Mouse (Mus musculus): ENCODE results near the gene Tbc1d14.

Gene Tbc1d14

DNA sequence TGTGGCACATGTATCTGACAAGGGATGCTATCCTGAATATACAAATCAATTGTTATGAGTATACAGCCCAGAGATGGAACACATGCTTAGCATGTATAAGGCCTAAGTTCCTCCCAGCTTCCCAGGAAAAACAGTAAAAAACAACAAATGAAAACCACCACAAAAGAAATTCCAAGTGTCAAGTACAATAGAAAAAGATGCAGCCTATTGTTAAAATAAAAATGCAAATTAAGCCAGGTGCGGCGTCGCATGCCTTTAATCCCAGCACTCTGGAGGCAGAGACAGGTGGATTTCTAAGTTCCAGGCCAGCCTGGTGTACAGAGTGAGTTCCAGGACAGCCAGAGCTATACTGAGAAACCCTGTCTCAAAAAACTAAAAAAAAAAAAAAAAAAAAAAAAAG is 36.2 kb downstream of the Tbc1d14 start:
- no peak for DNase-seq (ENCODE audit: inconsistent age in 2 of 2, low spot score in 1 of 2)

DNA sequence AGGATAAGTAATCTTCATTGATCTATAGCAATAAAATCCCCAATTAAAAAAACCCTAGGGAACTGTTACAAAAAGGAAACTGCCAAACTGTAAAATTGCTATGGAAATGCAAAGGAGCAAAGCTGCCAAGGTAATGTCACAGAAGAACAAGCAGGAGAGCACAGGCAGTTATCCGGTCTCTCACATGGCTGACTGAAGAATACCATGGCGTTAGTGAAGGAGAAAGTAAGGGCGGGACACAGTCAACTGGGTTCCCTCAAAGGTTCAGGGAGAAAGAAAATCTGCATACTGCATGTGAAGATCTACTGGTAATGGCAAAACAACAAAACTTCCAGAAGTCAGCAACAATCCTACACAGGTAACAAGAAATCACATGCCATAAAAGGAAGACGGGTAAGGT is 36.8 kb downstream of the Tbc1d14 start:
- no peak for DNase-seq (ENCODE audit: inconsistent age in 2 of 2, low spot score in 1 of 2)

DNA sequence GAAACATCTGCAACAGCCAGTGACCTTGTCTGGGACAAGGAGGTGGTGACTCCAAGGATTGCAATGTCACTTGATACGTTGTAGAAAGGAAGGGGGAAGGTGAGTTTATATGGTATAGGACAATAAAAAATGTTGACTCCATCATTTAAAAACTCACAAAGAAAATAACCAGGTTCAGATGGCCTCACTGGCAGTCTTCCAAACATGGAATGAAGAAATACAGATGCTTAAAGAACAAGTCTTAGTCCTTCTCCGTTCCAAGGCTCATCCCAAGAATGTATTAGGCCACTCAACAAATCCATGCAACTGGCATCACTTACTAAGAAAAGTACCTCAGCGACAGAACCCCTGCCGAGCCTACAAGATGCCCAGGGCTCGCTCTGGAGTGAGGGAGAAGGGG is 38.6 kb downstream of the Tbc1d14 start:
- DNase-seq (ENCODE audit: inconsistent age in 2 of 2, low spot score in 1 of 2): no peak

DNA sequence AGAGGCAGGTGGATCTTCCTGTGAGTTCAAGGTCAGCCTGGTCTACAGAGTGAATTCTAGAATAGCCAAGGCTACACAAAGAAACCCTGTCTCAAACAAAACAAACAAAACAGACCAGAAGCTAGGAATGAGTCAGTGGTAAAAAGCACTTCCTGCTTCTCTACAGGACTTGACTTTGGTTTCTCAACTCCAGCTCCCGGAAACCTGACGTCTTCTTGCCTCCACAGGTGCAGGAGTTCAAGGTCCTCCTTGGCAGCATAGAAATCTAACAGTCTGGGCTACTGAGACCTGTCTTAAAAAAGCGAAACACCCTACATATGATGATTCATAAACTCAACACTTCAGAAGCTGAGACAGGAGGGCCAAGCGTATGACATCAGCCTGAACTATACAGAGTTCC is 39.2 kb downstream of the Tbc1d14 start:
- no peak for DNase-seq (ENCODE audit: inconsistent age in 2 of 2, low spot score in 1 of 2)

DNA sequence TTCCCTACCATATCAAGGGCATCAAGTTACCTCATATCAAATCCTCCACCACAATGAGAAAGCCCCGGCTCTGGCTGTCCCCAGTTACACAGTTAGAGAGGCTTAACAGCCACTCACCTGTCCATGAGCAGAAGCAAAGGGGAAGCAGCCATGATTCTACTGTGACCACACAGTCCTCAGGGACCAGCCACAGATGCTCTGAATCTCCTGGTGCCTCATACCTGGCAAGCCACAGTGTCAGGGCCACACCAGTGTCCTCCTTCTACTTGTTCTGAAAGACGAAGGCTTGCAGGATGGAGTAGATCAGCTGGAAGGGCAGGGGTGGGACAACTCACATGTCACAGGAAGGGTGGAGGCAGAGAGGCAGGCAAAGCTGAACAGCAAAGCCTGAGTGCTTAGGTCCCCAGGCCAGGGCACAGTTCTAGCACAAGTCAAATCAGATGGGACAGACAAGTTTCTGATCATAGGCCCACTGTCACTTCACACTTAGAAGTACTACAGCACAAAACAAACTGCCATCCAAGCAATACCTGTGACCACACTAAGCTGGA is 39.9 kb downstream of the Tbc1d14 start:
- no peak for DNase-seq (ENCODE audit: inconsistent age in 2 of 2, low spot score in 1 of 2)

DNA sequence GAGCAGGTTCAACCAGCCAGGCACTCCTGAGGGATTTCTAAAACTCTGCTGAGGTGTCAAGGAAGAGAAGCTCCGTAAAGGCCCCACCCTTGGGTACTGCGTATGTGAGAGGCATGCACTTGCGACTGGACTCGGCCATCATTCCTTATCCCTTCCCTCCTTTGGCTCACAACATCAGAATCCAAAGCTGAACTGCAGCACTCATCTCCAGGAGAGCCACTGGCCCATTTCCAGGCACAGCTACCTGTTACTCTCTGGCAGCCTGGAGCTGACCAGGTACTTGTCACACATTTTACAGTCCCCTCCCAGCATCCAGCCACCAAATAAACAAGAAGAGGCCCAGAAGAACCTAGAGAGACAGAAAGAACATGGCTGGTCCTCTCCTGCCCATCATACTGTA is 40.7 kb downstream of the Tbc1d14 start:
- no peak for DNase-seq (ENCODE audit: inconsistent age in 2 of 2, low spot score in 1 of 2)

DNA sequence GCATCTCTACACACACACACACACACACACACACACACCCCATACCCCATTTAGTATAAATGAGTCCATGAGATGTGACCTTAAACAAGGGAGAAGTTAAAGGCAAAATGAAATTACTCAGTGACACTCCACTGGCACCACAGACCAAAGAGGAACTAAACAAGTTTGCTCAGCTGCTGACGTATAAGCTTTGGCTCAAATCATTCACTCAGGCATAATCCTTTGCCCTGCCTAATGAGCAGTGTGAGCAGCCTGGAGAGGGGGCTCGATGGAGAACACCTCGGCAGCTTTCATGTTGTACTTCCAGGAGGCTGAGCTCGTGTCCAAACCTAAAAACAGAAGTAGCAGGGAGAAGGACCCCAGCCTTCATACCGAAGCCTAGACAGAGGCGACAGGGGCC is 43.8 kb downstream of the Tbc1d14 start:
- DNase-seq (ENCODE audit: inconsistent age in 2 of 2, low spot score in 1 of 2): peak in 1 of 2 experiments; percentile 49

DNA sequence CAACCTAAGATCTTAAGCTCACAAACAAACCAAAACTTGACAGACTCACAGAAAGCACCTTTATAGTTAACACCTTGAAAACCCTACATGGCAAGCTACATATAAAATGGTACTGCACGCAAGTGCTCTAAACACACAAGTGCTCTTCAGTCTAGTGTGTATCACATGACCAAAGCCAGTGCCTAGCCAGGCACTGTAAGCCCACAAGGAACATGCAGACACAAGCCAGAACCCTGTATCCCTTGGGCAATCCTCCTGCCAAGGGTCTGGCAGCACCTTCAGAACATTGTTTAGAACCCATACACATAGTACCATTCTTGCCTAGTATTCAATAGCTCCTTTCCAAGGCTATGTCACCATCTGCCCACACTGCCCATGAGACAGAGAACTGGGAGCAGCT is 48.3 kb downstream of the Tbc1d14 start:
- DNase-seq (ENCODE audit: inconsistent age in 2 of 2, low spot score in 1 of 2): peak in 1 of 2 experiments; percentile 27

DNA sequence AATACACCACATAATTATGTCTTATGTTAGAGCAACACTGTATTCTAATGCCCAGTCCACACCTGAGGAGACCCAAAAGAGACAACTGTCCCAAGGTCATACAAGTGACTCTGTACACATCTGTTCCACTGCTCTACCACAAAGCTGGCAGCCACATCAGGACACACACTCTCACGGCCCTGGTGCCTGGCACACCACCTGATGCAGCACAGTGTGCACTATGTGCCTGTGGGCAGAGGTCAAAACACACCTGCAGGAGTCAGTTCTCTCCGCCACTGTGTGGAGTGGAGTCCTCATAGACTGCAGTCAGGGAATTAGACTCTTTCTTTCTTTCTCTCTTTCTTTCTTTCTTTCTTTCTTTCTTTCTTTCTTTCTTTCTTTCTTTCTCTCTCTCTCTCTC is 52.1 kb downstream of the Tbc1d14 start:
- DNase-seq (ENCODE audit: inconsistent age in 2 of 2, low spot score in 1 of 2): no peak

DNA sequence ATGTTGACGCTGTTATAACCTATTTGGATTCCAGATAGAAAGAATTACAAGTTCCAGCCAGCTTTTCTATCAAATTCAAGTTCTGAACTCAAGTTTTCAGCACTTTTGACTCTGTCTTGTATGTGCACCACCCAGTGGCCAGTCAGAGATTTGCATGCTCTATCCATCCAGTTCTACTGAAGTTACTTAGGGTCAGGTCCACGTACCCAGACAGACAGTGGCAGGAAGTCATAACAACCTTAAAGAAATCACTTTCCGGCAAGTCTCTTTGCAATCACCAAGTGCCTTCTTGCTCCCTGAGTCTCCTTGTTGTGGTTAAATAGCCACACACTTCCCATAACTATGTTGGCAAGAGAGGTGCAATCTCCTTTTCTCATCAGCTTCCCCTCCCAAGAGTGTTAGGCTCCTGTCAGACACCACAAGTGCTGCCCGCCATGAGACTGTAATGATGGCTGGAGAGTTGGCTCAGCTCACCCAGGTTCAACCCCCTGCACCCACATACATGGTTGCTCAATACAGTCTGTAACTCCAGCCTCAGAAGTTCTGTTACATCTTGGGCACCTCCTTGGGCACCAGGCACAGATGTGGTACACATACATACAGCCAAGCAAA is 54.4 kb downstream of the Tbc1d14 start:
- DNase-seq (ENCODE audit: inconsistent age in 2 of 2, low spot score in 1 of 2): peak in 1 of 2 experiments; percentile 84

DNA sequence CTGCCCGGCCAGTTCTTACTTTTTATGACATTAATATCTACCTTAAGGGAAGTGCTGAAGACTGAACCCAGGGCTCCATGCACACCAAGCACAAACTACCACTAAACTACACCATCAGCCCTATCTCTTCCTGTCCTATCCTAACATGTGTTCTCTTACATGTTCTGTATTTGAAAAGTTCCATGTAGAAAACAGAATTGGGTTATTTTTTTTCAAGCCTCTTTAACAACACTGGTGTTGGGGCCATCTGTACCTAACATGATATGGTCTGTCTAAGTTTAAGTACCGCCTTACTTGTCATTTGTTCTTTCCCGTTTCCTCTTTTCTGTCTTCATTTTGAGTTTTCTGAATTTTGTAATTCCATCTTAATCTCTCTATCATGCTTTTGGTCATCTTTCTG is 56.7 kb downstream of the Tbc1d14 start:
- DNase-seq (ENCODE audit: inconsistent age in 2 of 2, low spot score in 1 of 2): no peak

DNA sequence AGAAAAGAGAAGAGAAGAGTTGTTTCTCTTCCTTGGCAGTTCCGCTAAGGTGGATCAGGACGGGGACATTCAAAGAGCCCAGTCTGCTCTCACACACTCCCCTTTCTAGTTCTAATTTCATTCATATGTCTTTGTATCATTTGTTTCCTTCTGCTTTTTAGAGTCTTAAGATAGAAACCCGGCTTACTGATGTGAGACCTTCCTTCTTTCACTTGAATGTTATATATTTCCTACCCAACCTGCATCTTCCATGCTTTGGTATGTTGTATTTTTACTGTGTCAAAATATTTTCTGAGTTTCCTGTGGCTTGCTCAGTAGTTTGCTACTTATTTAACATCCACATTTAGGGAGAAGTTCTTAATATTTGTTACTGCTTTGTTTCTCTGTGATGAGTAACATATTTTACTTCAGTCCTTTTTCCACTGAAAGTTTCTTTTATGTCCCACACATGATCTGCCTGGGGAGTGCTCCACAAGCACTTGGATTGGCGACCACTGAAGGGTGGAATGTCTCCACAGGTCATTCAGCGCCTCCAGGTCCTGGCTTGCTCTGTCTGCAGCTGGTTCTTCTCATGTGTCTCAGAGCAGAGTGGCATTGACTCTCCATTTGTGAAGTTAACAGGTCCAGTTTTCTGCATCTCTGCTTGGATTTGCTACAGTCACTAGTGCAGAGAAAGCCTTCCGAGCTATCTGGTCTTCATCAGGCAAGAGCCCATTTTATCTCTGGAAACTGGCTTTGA is 57.5 kb downstream of the Tbc1d14 start:
- no peak for DNase-seq (ENCODE audit: inconsistent age in 2 of 2, low spot score in 1 of 2)

DNA sequence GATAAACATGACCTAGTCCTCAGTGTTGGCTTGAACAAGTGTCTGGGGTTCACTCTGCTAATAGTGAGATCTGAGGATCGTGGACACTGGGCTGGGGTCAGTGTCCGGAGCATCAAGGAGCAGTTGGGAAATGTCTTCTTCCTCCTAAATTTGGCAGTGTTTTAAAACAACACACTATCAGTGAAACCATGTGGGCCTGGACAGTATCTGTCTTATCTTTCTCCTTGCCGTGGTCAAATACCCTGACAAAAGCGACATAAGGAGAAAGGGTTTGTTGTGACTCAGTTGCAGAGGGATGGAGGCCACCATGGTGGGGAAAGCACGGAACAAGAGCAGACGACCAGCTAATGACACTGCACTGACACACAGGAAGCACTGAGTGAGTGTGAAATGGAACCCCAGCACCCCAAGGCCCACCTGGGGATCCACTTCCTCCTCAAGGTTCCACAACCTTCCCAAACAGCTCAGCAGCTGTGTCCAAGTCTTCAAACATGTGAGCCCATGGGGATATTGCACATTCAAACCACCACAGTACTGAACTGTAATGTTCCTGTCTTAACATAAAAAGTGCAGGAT is 58.5 kb downstream of the Tbc1d14 start:
- DNase-seq (ENCODE audit: inconsistent age in 2 of 2, low spot score in 1 of 2): no peak

DNA sequence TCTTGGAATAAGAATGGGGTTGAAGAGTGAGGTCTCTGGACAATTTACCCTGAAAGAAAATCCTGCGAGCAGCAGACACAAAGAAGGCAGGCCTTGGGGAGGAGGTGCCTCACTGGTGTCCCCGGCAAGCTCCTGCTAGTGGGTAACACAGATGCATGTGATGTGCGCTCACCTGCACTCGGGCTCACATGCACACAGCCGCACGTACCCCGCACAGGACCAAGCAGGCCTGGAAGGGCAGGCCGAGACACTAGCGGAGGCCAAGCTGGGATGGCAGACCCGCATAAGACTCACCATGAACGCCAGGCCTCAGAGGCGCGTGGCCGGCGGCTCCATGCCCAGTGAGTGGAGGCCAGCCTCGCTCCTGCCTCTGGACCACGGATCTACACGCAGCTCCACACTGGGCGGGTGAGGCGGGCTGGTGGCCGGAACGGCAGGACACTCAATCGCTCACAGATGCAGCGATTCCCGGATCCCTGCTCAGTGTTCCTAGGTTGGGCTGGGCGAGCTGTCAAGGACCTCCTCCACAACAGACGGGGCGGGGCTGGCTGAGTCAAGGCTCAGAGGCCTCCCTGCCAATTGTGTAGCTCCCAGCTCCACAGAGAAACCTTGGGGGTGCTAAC is 62.8 kb downstream of the Tbc1d14 start:
- peak; percentile 97 to 99 for DNase-seq (ENCODE audit: inconsistent age in 2 of 2, low spot score in 1 of 2)

DNA sequence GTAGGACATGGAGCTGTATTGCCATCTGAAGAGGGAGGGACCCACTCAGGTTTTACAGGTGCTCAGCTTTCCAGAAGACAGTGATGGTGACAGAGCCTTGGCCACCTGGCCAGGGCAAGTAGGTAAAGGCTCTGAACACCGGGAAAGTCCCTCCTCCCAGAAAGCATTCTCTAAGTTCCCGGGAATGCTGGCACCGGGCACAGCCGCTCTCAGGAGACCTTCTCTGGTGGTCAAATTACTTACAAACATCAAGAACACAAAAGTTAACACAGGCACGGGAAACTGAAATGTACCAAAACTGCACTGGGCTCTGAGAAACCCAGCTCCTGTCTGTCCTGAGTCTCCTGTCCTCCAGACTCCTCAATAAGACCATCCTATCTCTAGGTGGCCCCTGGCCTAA is 63.4 kb downstream of the Tbc1d14 start:
- peak in 1 of 2 experiments; percentile 51 for DNase-seq (ENCODE audit: inconsistent age in 2 of 2, low spot score in 1 of 2)

DNA sequence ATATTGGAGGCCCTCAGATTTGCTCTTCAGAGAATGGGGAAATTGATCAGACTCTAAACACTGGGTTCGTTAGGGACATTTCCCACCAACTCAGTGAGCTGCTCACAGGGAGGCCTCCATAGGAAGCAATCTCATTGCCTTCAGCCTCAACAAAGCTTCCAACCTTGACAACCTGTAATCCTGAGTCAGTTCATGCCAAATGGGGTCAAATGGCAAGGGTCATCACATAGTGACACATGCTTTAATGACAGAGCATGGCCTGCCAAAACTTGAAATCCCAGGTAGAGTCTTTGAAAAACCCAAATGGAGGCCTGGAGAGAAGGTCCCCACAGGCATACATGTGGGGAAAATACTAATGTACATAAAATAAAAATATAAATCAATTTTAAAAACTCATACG is 66.2 kb downstream of the Tbc1d14 start:
- DNase-seq (ENCODE audit: inconsistent age in 2 of 2, low spot score in 1 of 2): peak in 1 of 2 experiments; percentile 56

DNA sequence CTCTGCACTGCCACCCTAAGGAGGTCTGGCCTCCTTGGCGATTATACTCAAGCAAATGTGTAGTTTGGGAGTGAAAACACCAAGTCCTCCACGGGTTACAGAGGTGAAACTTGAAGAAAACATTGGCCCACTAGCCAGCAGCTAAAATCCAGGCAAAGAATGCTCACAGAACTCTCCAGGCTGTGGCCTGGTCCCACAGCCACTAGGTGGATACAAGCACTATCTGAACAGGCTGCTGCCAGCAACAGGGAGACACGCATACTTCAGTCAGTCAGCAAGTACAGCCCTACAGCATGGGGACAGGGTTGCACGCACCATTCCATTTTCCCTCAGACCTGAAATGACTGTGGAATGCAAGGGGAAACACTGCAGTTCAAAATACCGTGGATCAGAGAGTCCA is 66.8 kb downstream of the Tbc1d14 start:
- DNase-seq (ENCODE audit: inconsistent age in 2 of 2, low spot score in 1 of 2): peak in 1 of 2 experiments; percentile 71

DNA sequence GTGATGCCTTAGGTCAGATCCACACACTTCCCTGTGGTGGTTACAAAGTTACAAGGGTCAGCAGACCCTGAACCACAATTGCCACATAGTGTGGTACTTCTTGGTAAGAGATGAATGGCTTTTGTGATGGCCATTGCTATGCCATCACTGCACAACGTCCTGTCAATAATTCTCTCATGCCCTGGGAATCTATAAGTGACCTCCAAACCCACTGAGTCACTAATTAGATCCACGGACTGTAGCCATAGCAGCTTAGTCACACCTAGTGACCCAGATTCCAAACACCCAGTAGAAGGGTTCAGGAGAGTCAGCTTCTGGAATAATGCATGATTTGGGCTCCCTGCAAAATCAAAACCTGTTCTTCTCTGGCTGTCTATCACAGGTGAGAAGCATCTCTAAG is 67.9 kb downstream of the Tbc1d14 start:
- peak in 1 of 2 experiments; percentile 76 for DNase-seq (ENCODE audit: inconsistent age in 2 of 2, low spot score in 1 of 2)

DNA sequence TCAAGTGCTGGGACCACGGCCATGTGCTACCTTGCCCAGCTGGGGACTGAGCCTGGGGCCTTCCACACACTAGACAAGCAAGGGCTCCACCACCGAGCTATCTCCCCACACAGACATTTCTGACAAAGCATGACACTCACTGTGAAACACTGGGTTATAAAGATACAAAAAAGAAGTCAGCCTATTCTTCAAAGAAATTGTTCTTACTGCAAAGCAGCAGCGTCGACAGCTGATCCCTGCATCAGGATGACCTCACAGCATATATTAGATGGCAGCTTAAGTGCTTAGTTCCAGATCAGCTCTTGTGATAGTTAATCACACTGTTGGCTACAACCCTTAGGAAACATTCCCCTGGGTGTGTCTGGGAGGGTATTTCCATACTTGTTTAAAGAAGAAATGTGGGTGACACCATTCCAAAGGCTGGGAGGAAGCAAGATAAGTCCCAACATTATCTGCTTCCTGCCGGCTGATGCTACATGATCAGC is 69.8 kb downstream of the Tbc1d14 start:
- no peak for DNase-seq (ENCODE audit: inconsistent age in 2 of 2, low spot score in 1 of 2)

DNA sequence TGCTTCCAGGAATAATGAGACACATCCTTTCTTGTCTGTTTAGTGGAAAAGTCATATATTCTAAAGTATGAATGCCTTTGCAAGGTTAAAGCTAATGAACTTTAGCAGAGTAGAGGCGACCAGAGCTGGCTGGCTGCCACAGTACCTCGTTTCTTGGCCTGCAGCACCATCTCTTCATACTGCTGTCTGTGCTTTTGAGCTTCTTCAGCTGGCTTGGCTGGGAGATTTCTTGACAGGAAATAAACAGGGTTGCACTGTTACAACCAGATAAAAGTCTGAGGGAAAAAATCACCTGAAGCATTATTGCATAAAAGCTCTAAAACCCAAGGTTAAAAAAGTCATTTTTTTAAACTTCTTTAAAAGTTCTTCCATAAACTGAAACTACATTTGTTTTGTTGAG is 70.3 kb downstream of the Tbc1d14 start:
- DNase-seq (ENCODE audit: inconsistent age in 2 of 2, low spot score in 1 of 2): no peak

DNA sequence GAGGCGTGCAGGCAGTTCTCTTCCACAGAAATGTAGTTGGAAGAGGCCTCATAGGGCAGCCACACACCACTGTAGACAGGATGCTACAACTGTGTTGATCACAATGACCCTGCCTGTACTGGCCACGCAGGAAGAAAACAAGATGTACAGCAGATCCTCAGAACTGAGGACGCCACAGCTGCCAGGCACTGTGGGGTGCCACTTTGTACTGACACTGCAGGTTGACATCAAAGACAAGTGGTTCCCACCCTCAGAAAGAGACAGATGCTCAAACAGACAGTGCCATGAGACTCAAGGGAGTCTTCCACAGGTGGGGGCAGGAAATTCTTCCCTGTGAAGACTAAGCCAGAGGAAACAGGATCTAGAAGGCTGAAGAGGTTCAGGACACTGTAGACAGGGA is 73.3 kb downstream of the Tbc1d14 start:
- no peak for DNase-seq (ENCODE audit: inconsistent age in 2 of 2, low spot score in 1 of 2)

DNA sequence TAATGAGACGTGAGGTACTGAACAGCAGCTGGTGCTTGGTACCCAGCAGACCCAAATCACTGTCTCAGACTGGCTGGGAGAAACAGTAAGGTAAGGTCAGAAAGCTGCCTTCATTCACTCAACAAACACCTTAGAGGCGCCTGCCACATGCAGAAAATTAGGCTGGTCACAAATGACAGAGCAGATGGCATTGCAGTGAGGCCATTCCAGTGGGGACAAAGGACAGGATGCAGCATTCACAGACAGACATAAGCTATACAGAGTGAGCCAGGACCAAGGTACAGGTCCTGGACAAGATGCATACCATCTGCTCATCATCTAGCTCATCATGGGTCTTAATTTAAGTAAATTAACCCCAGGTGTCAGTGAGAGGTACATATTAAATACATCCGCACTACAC is 75.5 kb downstream of the Tbc1d14 start:
- DNase-seq (ENCODE audit: inconsistent age in 2 of 2, low spot score in 1 of 2): no peak
